Mouse (Mus musculus) embryo, embryonic 11.5 days (tissue): Measurements from ENCODE around the gene Gps1.
"Not testable (repeated sequence)": the region's sequence is repeated elsewhere in the genome, so short reads cannot be mapped to it uniquely, and the experiment has no call there.

Experiments
- DNase-seq: peaks from one replicate; pipeline ENCODE4 v3.0.0-alpha.2; 2012; ENCODE audit warnings: low read depth, low spot score

The Gps1 gene

GRCm38 (mm10) chr11:120785145-120785544 is 1.1 kb downstream of the Gps1 start:
- DNase-seq, result no peak

DNA sequence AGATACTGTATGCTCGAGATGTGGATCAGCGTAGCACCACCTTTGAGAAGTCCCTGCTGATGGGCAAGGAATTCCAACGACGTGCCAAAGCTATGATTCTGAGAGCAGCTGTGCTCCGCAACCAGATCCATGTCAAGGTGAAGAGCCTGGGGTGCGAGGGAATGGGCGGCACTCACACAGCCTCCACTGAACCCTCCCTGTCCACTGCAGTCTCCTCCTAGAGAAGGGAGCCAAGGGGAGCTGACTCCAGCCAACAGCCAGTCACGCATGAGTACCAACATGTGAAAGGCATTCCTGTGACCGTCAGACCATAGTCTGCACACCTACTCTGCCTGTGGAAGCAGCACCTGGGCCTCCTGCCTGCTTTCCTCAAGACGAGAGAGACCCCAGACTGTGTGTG is 4.4 kb downstream of the Gps1 start:
- DNase-seq, result not testable (repeated sequence)

GRCm38 (mm10) chr11:120789355-120789754 is 5.3 kb downstream of the Gps1 start:
- no peak for DNase-seq

DNA sequence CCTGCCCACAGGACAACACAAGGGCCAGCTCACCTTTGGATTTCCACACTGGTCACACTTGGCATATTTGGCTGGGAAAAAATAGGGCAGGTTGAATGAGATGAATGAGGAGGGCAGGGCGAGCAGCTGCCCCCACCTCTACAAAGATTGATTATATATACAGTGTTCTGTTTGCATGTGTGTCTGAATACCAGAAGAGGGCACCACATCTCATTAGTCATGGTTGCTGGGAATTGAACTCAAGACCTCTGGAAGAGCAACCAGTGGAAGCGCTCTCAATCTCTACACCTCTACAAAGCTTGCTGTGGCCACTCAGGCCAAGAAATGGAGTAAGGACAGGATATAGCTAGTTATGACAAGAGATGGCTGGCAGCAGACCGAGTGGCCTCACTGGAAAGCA is 5.7 kb downstream of the Gps1 start:
- no peak for DNase-seq

DNA sequence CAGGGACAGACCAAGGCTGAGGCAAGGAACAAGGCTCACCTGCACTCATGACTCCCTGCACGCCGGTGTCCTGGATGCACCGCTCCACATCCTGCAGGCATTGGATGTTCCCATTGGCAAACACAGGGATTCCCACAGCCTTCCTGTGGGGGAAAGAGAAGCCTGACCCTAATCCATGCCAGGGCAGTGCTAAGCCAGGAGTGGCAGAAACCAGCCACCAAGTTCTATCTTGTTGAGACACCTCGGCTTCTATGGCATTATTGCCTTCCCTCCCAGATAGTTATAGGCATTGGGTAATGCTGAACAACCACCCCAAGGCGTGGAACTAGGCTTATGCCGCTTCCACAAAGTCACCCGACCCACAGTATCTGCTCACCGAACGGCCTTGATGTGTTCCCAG is 8.6 kb downstream of the Gps1 start:
- no peak for DNase-seq

- DNase-seq, result peak; percentile 97
Measured at GRCm38 (mm10) chr11:120795756-120796613, 11.9 kb downstream of the Gps1 start, which contains the start of gene Dus1l. TSS of gene Dus1l (minus strand) at chr11:120796403.

GRCm38 (mm10) chr11:120796614-120796946 is 12.5 kb downstream of the Gps1 start:
- no peak for DNase-seq

- no peak for DNase-seq
Measured at GRCm38 (mm10) chr11:120798244-120798643, 14.2 kb downstream of the Gps1 start.

- no peak for DNase-seq
Measured at GRCm38 (mm10) chr11:120799316-120799890, 15.3 kb downstream of the Gps1 start.

DNA sequence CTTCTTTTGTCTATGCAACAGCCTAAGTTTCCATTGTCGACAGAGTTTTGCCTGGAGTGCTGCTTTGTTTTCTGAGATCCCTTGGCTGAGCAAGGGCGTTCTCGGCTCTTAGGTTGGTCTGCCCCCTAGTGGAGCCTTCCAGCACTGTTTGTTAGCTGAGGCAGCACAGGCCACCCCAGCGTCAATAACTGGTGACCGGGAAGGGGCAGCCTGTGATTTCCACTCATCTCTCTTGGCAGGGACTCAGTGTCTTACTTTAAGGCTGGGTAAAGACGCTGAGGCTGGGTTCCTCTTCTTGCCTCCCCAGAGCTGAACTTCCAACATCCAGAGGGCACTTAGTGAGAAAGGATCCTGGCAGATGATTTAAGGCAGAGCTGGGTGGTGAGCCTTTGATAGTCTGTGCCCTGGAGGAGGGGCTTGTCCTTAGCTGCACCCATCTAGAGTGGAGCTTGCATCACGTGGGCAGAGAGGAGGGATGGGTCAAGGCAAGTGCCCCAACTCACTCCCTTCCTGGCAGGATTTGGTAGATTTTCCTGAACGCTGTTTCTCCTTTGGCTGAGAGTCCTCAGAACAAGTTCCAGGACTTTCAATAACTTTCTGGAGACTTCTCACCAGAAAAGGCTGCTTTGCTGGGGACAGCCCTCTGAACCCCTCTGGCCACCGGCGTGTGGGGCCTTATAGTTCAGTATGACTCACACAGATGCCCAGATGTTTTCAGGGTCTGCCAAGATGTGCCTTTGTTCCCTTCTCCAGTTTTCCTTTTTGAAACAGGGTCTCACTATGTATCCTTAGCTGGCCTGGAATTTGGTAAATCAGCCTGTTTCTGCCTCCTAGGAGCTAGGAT is 16.2 kb downstream of the Gps1 start:
- DNase-seq, result peak; percentile 81

DNA sequence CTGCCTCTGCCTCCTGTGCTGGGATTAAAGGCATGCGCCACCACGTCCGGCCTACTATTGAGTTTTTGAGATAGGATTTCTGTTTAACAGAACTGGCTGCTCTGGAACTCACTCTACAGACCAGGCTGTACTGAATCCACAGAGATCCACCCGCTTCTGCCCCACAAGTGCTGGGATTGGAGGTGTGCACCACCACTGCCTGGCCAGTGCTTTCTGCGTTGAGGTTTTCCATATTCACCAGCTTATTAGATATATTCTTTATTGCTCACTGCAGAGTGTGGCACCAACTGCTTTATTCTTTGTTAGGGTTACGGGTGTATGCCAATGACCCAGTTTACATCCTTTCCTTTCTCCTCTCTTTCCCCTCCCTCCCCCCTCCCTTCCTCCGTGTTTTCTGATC is 20.2 kb downstream of the Gps1 start:
- DNase-seq, result no peak

GRCm38 (mm10) chr11:120804769-120805168 is 20.7 kb downstream of the Gps1 start:
- DNase-seq, result no peak

DNA sequence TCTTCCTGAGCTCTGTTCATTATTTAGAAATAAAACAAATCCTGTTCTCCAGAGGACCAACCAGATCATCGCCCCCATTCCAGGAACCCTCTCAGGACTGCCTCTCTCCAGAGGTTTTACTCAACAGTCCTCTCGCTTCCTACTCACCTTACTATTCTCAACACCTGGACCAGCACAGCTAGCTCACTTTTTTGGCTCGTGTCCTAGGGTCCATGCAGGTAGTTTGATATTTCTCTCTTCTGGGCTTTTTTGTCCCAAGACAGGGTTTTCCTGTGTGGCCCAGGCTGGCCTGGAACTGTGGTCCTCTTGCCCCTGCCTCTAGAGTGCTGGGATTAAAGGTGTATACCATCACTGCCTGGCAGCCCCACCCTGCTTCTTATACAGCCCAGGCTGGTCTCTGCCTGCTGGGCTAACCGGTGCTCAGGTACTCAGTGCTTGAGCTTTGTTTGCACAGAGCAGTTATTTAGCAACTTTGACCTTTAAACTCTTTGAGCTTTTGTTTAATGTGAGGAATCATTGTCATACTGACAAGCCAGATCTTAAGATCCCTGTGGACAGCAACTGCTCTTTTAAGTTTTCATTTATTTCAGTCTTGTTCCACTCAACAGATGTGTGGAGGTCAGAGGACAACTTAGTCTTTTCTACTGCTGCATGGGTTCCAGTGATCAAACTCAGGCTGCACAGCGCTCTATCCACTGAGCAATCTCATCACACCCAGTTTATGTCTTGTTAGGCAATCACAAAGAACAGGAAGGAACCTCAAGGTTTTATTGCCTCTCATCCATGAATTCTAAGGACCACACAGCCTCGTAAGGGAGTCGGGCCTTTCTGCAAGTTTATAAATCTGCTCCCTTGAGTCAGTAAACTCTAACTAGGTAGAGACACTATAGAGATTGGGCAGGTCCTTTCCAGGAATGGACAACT is 21.6 kb downstream of the Gps1 start:
- DNase-seq, result no peak

GRCm38 (mm10) chr11:120808010-120808409 is 23.9 kb downstream of the Gps1 start:
- no peak for DNase-seq

DNA sequence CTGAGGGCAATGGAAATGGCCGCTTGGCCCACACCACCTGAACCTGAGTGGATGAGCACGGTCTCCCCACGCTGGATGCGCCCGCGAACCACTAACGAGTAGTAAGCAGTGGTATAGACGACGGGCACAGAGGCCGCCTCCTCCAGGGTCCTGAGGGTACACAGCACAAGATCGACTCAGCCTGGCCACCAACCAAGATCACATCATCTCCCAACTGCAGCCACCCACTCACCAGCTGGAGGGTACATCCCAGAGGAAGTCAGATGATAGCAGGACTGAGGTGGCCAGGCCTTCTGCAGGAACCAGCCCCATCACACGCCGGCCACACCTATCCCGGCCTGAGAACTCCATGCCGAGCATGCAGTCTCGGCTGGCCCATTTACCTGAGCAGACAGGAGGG is 28.0 kb downstream of the Gps1 start:
- DNase-seq, result no peak

DNA sequence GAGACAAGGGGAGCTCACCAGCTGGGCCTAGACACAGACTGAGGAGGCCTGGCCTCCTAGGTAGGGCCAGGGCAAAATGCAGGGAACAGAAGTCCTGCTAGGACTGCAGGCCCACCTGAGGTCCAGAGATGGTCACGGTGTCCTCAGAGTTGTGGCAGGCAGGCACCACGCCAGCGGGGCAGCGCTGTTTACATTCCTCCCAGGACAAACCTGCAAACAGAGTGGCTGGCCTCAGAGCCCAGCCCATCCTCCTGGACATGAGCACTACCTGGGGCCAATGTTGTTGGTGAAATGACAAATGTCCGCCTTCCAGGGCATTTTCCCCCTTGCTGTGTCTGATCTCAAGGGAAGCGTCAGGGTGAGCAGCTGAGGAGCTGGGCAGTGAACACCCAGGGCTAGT is 33.3 kb downstream of the Gps1 start:
- no peak for DNase-seq

- no peak for DNase-seq
Measured at GRCm38 (mm10) chr11:120818251-120818650, 34.2 kb downstream of the Gps1 start.

GRCm38 (mm10) chr11:120819556-120819955 is 35.5 kb downstream of the Gps1 start:
- no peak for DNase-seq

DNA sequence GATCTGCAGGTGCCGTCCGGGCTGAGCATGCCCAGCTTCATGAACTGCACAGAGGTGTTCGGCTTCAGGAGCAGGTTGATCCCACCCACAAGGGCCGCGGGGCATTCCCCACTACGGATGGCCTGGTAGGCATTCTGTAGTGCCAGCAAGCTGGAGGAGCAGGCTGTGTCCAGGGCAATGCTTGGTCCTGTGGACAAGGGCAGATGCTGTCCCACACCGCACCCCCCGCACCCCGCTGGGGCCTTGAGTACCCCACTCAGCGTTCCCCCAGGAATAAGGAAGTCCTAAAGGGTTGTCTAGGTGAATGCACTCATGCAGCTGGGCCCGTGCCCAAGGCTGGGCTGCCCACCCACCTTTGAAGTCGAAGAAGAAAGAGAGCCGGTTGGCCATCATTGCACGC is 36.5 kb downstream of the Gps1 start:
- no peak for DNase-seq

DNA sequence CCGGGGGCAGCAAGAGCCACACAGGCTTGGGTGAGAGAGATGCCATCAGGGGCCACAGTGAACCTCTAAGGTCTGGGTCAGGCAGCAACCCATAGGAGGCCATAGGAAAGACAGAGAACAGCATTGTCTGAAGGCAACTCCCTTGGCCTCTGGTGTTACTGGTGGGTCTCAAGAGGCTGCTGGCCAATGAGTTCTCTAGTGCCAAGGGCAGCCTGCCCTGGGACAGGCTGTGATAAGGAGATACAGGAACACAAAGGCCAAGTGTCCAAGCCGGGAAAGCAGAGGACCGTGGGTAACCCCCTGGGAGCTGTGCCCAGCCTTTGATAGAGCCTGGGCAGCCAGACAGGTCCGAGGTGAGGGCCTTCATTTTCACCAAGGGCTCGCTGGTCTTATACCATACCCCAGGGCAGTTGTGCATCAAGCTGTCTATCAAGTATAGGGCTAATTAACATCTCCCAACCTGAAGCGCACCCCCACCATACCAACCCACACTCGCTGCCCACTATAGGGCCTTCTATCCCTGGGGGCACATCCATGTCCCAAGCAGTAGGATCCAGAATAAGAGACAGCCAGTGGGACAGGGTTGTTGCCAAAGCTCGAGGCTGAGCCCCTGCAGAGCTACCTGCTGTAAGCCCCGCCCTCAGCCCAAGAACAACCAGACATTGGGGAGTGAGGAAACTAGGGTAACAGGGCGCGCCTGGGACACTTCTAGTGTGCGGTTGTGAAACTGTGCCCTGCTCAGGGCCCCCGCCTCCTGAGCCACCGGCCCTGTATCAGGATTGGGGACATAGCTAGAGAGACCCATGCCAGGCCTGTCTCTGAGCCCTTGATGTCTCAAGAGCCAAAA is 37.2 kb downstream of the Gps1 start:
- no peak for DNase-seq
